Mouse (Mus musculus): ENCODE data around the gene Terf2ip.

Gene Terf2ip

GRCm38 (mm10) chr8:112010997-112011815 lies at the start of gene Terf2ip, which contains the start of gene Kars:
Gene Terf2ip, plus strand, starts transcription at chr8:112011398.
Gene Kars, minus strand, starts transcription at chr8:112011323.
- in situ Hi-C loops (cut with MboI; ENCODE audit: low sequenced_read_pairs), result no loop called here

- in situ Hi-C loops (cut with MboI; ENCODE audit: low sequenced_read_pairs), result no loop called here
These were observed 48.6 kb upstream of the Terf2ip start for GRCm38 (mm10) chr8:111962589-111962988.

GRCm38 (mm10) chr8:111963091-111963490 lies 48.1 kb upstream of the Terf2ip start:
- in situ Hi-C loops (cut with MboI; ENCODE audit: low sequenced_read_pairs), result no loop called here

- in situ Hi-C loops (cut with MboI; ENCODE audit: low sequenced_read_pairs), result no loop called here
These were observed 47.7 kb upstream of the Terf2ip start for GRCm38 (mm10) chr8:111963546-111963945.

- in situ Hi-C loops (cut with MboI; ENCODE audit: low sequenced_read_pairs), result no loop called here
These were observed 46.8 kb upstream of the Terf2ip start for GRCm38 (mm10) chr8:111964351-111964750.

GRCm38 (mm10) chr8:111964849-111965561 lies 46.2 kb upstream of the Terf2ip start:
- in situ Hi-C loops (cut with MboI; ENCODE audit: low sequenced_read_pairs), result no loop called here

GRCm38 (mm10) chr8:111967246-111967870 lies 43.8 kb upstream of the Terf2ip start:
- in situ Hi-C loops (cut with MboI; ENCODE audit: low sequenced_read_pairs), result no loop called here

- in situ Hi-C loops (cut with MboI; ENCODE audit: low sequenced_read_pairs), result no loop called here
These were observed 42.7 kb upstream of the Terf2ip start for GRCm38 (mm10) chr8:111968541-111968940.

GRCm38 (mm10) chr8:111968991-111969390 lies 42.2 kb upstream of the Terf2ip start:
- in situ Hi-C loops (cut with MboI; ENCODE audit: low sequenced_read_pairs), result no loop called here

- in situ Hi-C loops (cut with MboI; ENCODE audit: low sequenced_read_pairs), result no loop called here
These were observed 37.1 kb upstream of the Terf2ip start for GRCm38 (mm10) chr8:111974138-111974537.

GRCm38 (mm10) chr8:111975706-111976105 lies 35.5 kb upstream of the Terf2ip start:
- in situ Hi-C loops (cut with MboI; ENCODE audit: low sequenced_read_pairs), result no loop called here

GRCm38 (mm10) chr8:111976326-111976725 lies 34.9 kb upstream of the Terf2ip start:
- in situ Hi-C loops (cut with MboI; ENCODE audit: low sequenced_read_pairs), result no loop called here

GRCm38 (mm10) chr8:111978147-111978546 lies 33.1 kb upstream of the Terf2ip start:
- in situ Hi-C loops (cut with MboI; ENCODE audit: low sequenced_read_pairs), result no loop called here

- in situ Hi-C loops (cut with MboI; ENCODE audit: low sequenced_read_pairs), result no loop called here
These were observed 29.1 kb upstream of the Terf2ip start for GRCm38 (mm10) chr8:111982116-111982515.

- in situ Hi-C loops (cut with MboI; ENCODE audit: low sequenced_read_pairs), result no loop called here
These were observed 26.7 kb upstream of the Terf2ip start for GRCm38 (mm10) chr8:111984511-111984910.

GRCm38 (mm10) chr8:111989911-111990310 lies 21.3 kb upstream of the Terf2ip start:
- in situ Hi-C loops (cut with MboI; ENCODE audit: low sequenced_read_pairs), result no loop called here

GRCm38 (mm10) chr8:111991278-111991677 lies 19.9 kb upstream of the Terf2ip start:
- in situ Hi-C loops (cut with MboI; ENCODE audit: low sequenced_read_pairs), result no loop called here

- in situ Hi-C loops (cut with MboI; ENCODE audit: low sequenced_read_pairs), result no loop called here
These were observed 19.0 kb upstream of the Terf2ip start, which contains the start of gene Adat1 for GRCm38 (mm10) chr8:111992013-111992702. Gene Adat1, minus strand, starts transcription at chr8:111992302.

- in situ Hi-C loops (cut with MboI; ENCODE audit: low sequenced_read_pairs), result no loop called here
These were observed 18.5 kb upstream of the Terf2ip start for GRCm38 (mm10) chr8:111992703-111993039.

- in situ Hi-C loops (cut with MboI; ENCODE audit: low sequenced_read_pairs), result no loop called here
These were observed 6.4 kb upstream of the Terf2ip start for GRCm38 (mm10) chr8:112004754-112005153.

- in situ Hi-C loops (cut with MboI; ENCODE audit: low sequenced_read_pairs), result no loop called here
These were observed 5.6 kb upstream of the Terf2ip start for GRCm38 (mm10) chr8:112005601-112006000.

All from CH12F3 (cell line).